Mouse (Mus musculus) megakaryocyte, embryonic 14.5 days (primary cell): ENCODE measurements around the gene Man1b1.

ENCODE experiments used
- FLI1 ChIP-seq: IDR thresholded peaks from 2 replicates; pipeline ENCODE4 v1.6.1; 2012; ENCODE audit warnings: low read length, inconsistent platforms, mixed read lengths
- GATA1 ChIP-seq: IDR thresholded peaks from 3 replicates; pipeline ENCODE4 v1.6.1; 2012; ENCODE audit warnings: mixed read lengths, low read length, inconsistent platforms, borderline replicate concordance

- TF ChIP-seq GATA1 (no peak), FLI1 (no peak)
These were observed 64.9 kb downstream of the Man1b1 start for GRCm38 (mm10) chr2:25397010-25397409.
